Mouse (Mus musculus): ENCODE measurements around the gene Kmt2a. TPM values are rescaled to one million over a fixed set of nuclear protein-coding genes. Genes with fewer than 3 reads are reported as not detected.

The Kmt2a gene
- polyA plus RNA-seq, 1 experiment from 2014 or later, result 22.2 TPM

- Histone ChIP-seq H3K27ac (replicated peaks; ENCODE audit: low read depth, low read length) (no peak overlapping the region), H3K4me1 (ENCODE audit: control insufficient read depth, insufficient read depth, low read length) (no peaks in the 10 kb centered on the region), H3K9me3 (ENCODE audit: control insufficient read depth, low read length) (no peaks in the 10 kb centered on the region), H3K27me3 (ENCODE audit: control insufficient read depth, insufficient read depth, low read length) (no peaks in the 10 kb centered on the region), H3K4me3 (replicated peaks; ENCODE audit: low read depth, low read length) (no peak overlapping the region), H3K4me2 (ENCODE audit: low read length) (no peak overlapping the region), H3K36me3 (ENCODE audit: control insufficient read depth, insufficient read depth, low read length) (peaks cover 100% of the 10 kb centered on the region), H3K9ac (replicated peaks; ENCODE audit: low read length) (no peak overlapping the region)
- ATAC-seq (ENCODE audit: low FRiP score, low TSS enrichment) (no peak), DNase-seq (no peak)
- WGBS, result 92% methylated on average over 15 of the region's 15 CpGs
Observed at GRCm38 (mm10) chr9:44819920-44820827, 60.9 kb downstream of the Kmt2a start.

GRCm38 (mm10) chr9:44817522-44817921 is 63.6 kb downstream of the Kmt2a start:
- ATAC-seq (ENCODE audit: low FRiP score, low TSS enrichment) (no peak), DNase-seq (no peak)
- Histone ChIP-seq H3K4me2 (ENCODE audit: low read length) (no peak overlapping the region), H3K27me3 (ENCODE audit: control insufficient read depth, insufficient read depth, low read length) (no peaks in the 10 kb centered on the region), H3K4me1 (ENCODE audit: control insufficient read depth, insufficient read depth, low read length) (no peaks in the 10 kb centered on the region), H3K9ac (replicated peaks; ENCODE audit: low read length) (no peak overlapping the region), H3K4me3 (replicated peaks; ENCODE audit: low read depth, low read length) (no peak overlapping the region), H3K9me3 (ENCODE audit: control insufficient read depth, low read length) (no peaks in the 10 kb centered on the region), H3K27ac (replicated peaks; ENCODE audit: low read depth, low read length) (no peak overlapping the region), H3K36me3 (ENCODE audit: control insufficient read depth, insufficient read depth, low read length) (peaks cover 100% of the 10 kb centered on the region)
- WGBS, result 90% methylated on average over 5 of the region's 5 CpGs

GRCm38 (mm10) chr9:44814179-44814578 is 66.9 kb downstream of the Kmt2a start:
- Histone ChIP-seq H3K27me3 (ENCODE audit: control insufficient read depth, insufficient read depth, low read length) (no peaks in the 10 kb centered on the region), H3K4me2 (ENCODE audit: low read length) (no peak overlapping the region), H3K9ac (replicated peaks; ENCODE audit: low read length) (no peak overlapping the region), H3K9me3 (ENCODE audit: control insufficient read depth, low read length) (no peaks in the 10 kb centered on the region), H3K4me3 (replicated peaks; ENCODE audit: low read depth, low read length) (no peak overlapping the region), H3K36me3 (ENCODE audit: control insufficient read depth, insufficient read depth, low read length) (peaks cover 100% of the 10 kb centered on the region), H3K27ac (replicated peaks; ENCODE audit: low read depth, low read length) (no peak overlapping the region), H3K4me1 (ENCODE audit: control insufficient read depth, insufficient read depth, low read length) (no peaks in the 10 kb centered on the region)
- 96% methylated on average over 8 of the region's 8 CpGs for WGBS
- ATAC-seq (ENCODE audit: low FRiP score, low TSS enrichment), result no peak
- no peak for DNase-seq

- Histone ChIP-seq H3K27me3 (ENCODE audit: control insufficient read depth, insufficient read depth, low read length) (no peaks in the 10 kb centered on the region), H3K9ac (replicated peaks; ENCODE audit: low read length) (no peak overlapping the region), H3K9me3 (ENCODE audit: control insufficient read depth, low read length) (no peaks in the 10 kb centered on the region), H3K4me1 (ENCODE audit: control insufficient read depth, insufficient read depth, low read length) (no peaks in the 10 kb centered on the region), H3K4me3 (replicated peaks; ENCODE audit: low read depth, low read length) (no peak overlapping the region), H3K27ac (replicated peaks; ENCODE audit: low read depth, low read length) (no peak overlapping the region), H3K4me2 (ENCODE audit: low read length) (no peak overlapping the region), H3K36me3 (ENCODE audit: control insufficient read depth, insufficient read depth, low read length) (peaks cover 99% of the 10 kb centered on the region)
- ATAC-seq (ENCODE audit: low FRiP score, low TSS enrichment) (no peak), DNase-seq (no peak)
- 92% methylated on average over 10 of the region's 10 CpGs for WGBS
Observed at GRCm38 (mm10) chr9:44810316-44810715, 70.8 kb downstream of the Kmt2a start.

- WGBS, result 94% methylated on average over 10 of the region's 10 CpGs
- no peak for DNase-seq
- H3K27ac ChIP-seq (replicated peaks; ENCODE audit: low read depth, low read length), result no peak overlapping the region
- H3K4me3 ChIP-seq (replicated peaks; ENCODE audit: low read depth, low read length), result no peak overlapping the region
- H3K9me3 ChIP-seq (ENCODE audit: control insufficient read depth, low read length), result no peaks in the 10 kb centered on the region
- no peak overlapping the region for H3K4me2 ChIP-seq (ENCODE audit: low read length)
- no peaks in the 10 kb centered on the region for H3K4me1 ChIP-seq (ENCODE audit: control insufficient read depth, insufficient read depth, low read length)
- no peak overlapping the region for H3K9ac ChIP-seq (replicated peaks; ENCODE audit: low read length)
- no peak for ATAC-seq (ENCODE audit: low FRiP score, low TSS enrichment)
- peaks cover 88% of the 10 kb centered on the region for H3K36me3 ChIP-seq (ENCODE audit: control insufficient read depth, insufficient read depth, low read length)
- H3K27me3 ChIP-seq (ENCODE audit: control insufficient read depth, insufficient read depth, low read length), result no peaks in the 10 kb centered on the region
Observed at GRCm38 (mm10) chr9:44807778-44808177, 73.3 kb downstream of the Kmt2a start.

- DNase-seq (no peak), ATAC-seq (ENCODE audit: low FRiP score, low TSS enrichment) (no peak)
- Histone ChIP-seq H3K27me3 (ENCODE audit: control insufficient read depth, insufficient read depth, low read length) (no peaks in the 10 kb centered on the region), H3K9ac (replicated peaks; ENCODE audit: low read length) (no peak overlapping the region), H3K4me2 (ENCODE audit: low read length) (no peak overlapping the region), H3K27ac (replicated peaks; ENCODE audit: low read depth, low read length) (no peak overlapping the region), H3K4me3 (replicated peaks; ENCODE audit: low read depth, low read length) (no peak overlapping the region), H3K9me3 (ENCODE audit: control insufficient read depth, low read length) (no peaks in the 10 kb centered on the region), H3K36me3 (ENCODE audit: control insufficient read depth, insufficient read depth, low read length) (peaks cover 85% of the 10 kb centered on the region), H3K4me1 (ENCODE audit: control insufficient read depth, insufficient read depth, low read length) (no peaks in the 10 kb centered on the region)
- WGBS, result 80% methylated on average over 5 of the region's 5 CpGs
Observed at GRCm38 (mm10) chr9:44807141-44807540, 74.0 kb downstream of the Kmt2a start.

- DNase-seq (no peak), ATAC-seq (ENCODE audit: low FRiP score, low TSS enrichment) (no peak)
- Histone ChIP-seq H3K9me3 (ENCODE audit: control insufficient read depth, low read length) (no peaks in the 10 kb centered on the region), H3K4me1 (ENCODE audit: control insufficient read depth, insufficient read depth, low read length) (no peaks in the 10 kb centered on the region), H3K4me2 (ENCODE audit: low read length) (no peak overlapping the region), H3K27me3 (ENCODE audit: control insufficient read depth, insufficient read depth, low read length) (no peaks in the 10 kb centered on the region), H3K4me3 (replicated peaks; ENCODE audit: low read depth, low read length) (no peak overlapping the region), H3K27ac (replicated peaks; ENCODE audit: low read depth, low read length) (no peak overlapping the region), H3K9ac (replicated peaks; ENCODE audit: low read length) (no peak overlapping the region), H3K36me3 (ENCODE audit: control insufficient read depth, insufficient read depth, low read length) (peaks cover 69% of the 10 kb centered on the region)
- WGBS, result 95% methylated on average over 5 of the region's 5 CpGs
Observed at GRCm38 (mm10) chr9:44805536-44805935, 75.6 kb downstream of the Kmt2a start.

- ATAC-seq (ENCODE audit: low FRiP score, low TSS enrichment), result no peak
- Histone ChIP-seq H3K36me3 (ENCODE audit: control insufficient read depth, insufficient read depth, low read length) (peaks cover 60% of the 10 kb centered on the region), H3K27me3 (ENCODE audit: control insufficient read depth, insufficient read depth, low read length) (no peaks in the 10 kb centered on the region), H3K4me1 (ENCODE audit: control insufficient read depth, insufficient read depth, low read length) (peaks cover 4% of the 10 kb centered on the region; the same call in 1 of the 2 replicates), H3K27ac (replicated peaks; ENCODE audit: low read depth, low read length) (no peak overlapping the region), H3K4me2 (ENCODE audit: low read length) (no peak overlapping the region), H3K4me3 (replicated peaks; ENCODE audit: low read depth, low read length) (no peak overlapping the region), H3K9ac (replicated peaks; ENCODE audit: low read length) (no peak overlapping the region), H3K9me3 (ENCODE audit: control insufficient read depth, low read length) (no peaks in the 10 kb centered on the region)
- 93% methylated on average over 10 of the region's 10 CpGs for WGBS
- no peak for DNase-seq
Observed at GRCm38 (mm10) chr9:44804678-44805077, 76.4 kb downstream of the Kmt2a start.

All from midbrain, embryonic 14.5 days (tissue).